Mouse (Mus musculus) olfactory bulb, adult 2 months (tissue): ENCODE results near the gene Abo.

ENCODE experiments used
- CTCF ChIP-seq: fragments of 200-500 bp; IDR thresholded peaks from 2 replicates; pipeline ENCODE4 v1.5.1; 2012; ENCODE audit warnings: low read depth, mild to moderate bottlenecking, low read length, moderate library complexity; ENCODE audit not compliant: insufficient read depth
- POLR2A ChIP-seq: fragments of 200-500 bp; IDR thresholded peaks from 2 replicates; pipeline ENCODE4 v1.6.1; 2012; ENCODE audit warnings: mild to moderate bottlenecking, low read depth, low read length, moderate library complexity; ENCODE audit not compliant: insufficient read depth

DNA sequence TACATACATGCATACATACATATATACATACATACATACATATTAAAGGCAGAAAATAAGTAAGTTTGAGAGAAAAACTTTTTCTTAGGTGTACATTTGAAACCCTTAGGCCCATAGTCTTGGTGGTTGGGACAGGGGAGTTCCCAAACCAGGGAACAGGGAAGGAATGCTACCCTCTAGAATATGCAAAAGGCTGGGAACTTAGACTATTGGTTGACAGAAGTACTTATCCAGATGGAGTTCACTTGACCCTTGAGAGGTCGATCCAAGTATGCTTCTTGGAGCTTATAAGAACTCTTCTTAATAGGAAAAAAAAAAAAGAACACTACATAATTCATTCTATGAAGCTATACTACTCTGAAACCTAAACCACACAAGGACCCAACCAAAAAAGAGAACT lies 36.7 kb downstream of the Abo start:
- TF ChIP-seq CTCF (no peak), POLR2A (no peak)
